Mouse (Mus musculus) stomach, postnatal 0 days (tissue): Measurements from ENCODE around the gene Ptpn1.
A peak's percentile ranks its signal among the peaks of the same experiment; 100 is the strongest.

Source experiments
- CTCF ChIP-seq: IDR thresholded peaks from 2 replicates; pipeline ENCODE4 v1.5.1; 2016; ENCODE audit warnings: antibody characterized with exemption, low read depth, mild to moderate bottlenecking, moderate library complexity
- EP300 ChIP-seq: optimal IDR thresholded peaks from 2 replicates; pipeline ENCODE3; 2016; ENCODE audit warnings: antibody characterized with exemption

- TF ChIP-seq CTCF (peak; percentile 23; the same call in 1 of the 2 replicates), EP300 (no peak)
Observed at GRCm38 (mm10) chr2:167899989-167900421, 31.9 kb upstream of the Ptpn1 start.
